Mouse (Mus musculus) MEL (cell line): ENCODE results near the gene Fmnl2. TPM values are rescaled to one million over a fixed set of nuclear protein-coding genes. Genes with fewer than 3 reads are reported as not detected.

Source experiments
- DNase-seq: peaks from one replicate; pipeline ENCODE4 v3.0.0; 2011; ENCODE audit warnings: low read depth, low spot score
- H3K27ac ChIP-seq: 2 replicates; pipeline ENCODE4 v1.5.1; 2012; ENCODE audit warnings: low read depth, mild to moderate bottlenecking, control low read depth, low read length, moderate library complexity; ENCODE audit not compliant: control insufficient read depth
- H3K27me3 ChIP-seq, 2 experiments: fragments of 150-350 bp in 1 of 2; sonication (generic) in 1 of 2; 2 replicates each; pipeline ENCODE4 v1.6.1; 2012; ENCODE audit warnings: low read length in 2 of 2, mild to moderate bottlenecking in 2 of 2, improper control_type of control experiment in 1 of 2, moderate library complexity in 1 of 2; ENCODE audit not compliant: insufficient read depth in 2 of 2, control insufficient read depth in 1 of 2
- H3K36me3 ChIP-seq, 2 experiments: 2 replicates each; pipeline ENCODE4 v1.6.1; 2012 to 2014; ENCODE audit warnings: low read length in 2 of 2, improper control_type of control experiment in 1 of 2, inconsistent platforms in 1 of 2, mild to moderate bottlenecking in 1 of 2; ENCODE audit not compliant: insufficient read depth in 2 of 2, control insufficient read depth in 1 of 2
- H3K4me1 ChIP-seq, 2 experiments: fragments of 150-350 bp in 1 of 2; sonication (generic) in 1 of 2; 2 replicates each; pipeline ENCODE4 v1.6.1; 2012; ENCODE audit warnings: low read length in 2 of 2, improper control_type of control experiment in 1 of 2, mild to moderate bottlenecking in 1 of 2; ENCODE audit not compliant: insufficient read depth in 2 of 2, control insufficient read depth in 1 of 2
- H3K4me3 ChIP-seq, 2 experiments: fragments of 150-350 bp in 1 of 2; sonication (generic) in 1 of 2; 2 replicates each; pipeline ENCODE4 v1.5.1; 2012; ENCODE audit warnings: low read depth in 2 of 2, low read length in 2 of 2, mild to moderate bottlenecking in 2 of 2, moderate library complexity in 2 of 2, control low read depth in 1 of 2, improper control_type of control experiment in 1 of 2; ENCODE audit not compliant: control insufficient read depth in 1 of 2, insufficient read depth in 1 of 2
- H3K79me2 ChIP-seq: 2 replicates; pipeline ENCODE4 v1.6.1; 2012; ENCODE audit warnings: mild to moderate bottlenecking, low read length, moderate library complexity; ENCODE audit not compliant: control insufficient read depth, poor library complexity, insufficient read depth
- H3K9ac ChIP-seq: 2 replicates; pipeline ENCODE4 v1.6.1; 2012; ENCODE audit warnings: low read depth, mild to moderate bottlenecking, control low read depth, low read length, moderate library complexity; ENCODE audit not compliant: control insufficient read depth, poor library complexity, severe bottlenecking
- H3K9me3 ChIP-seq: fragments of 150-350 bp; sonication (generic); replicated peaks from 2 replicates; pipeline ENCODE4 v1.6.1; 2012; ENCODE audit warnings: mild to moderate bottlenecking, low read length, improper control_type of control experiment, moderate library complexity; ENCODE audit not compliant: insufficient read depth
- CHD1 ChIP-seq: IDR thresholded peaks from 2 replicates; pipeline ENCODE4 v1.6.1; 2012; ENCODE audit warnings: low read depth, mild to moderate bottlenecking, inconsistent platforms, low read length, improper control_type of control experiment
- E2F4 ChIP-seq: IDR thresholded peaks from 2 replicates; pipeline ENCODE4 v1.6.1; 2011; ENCODE audit warnings: low read depth, low read length, improper control_type of control experiment, borderline replicate concordance
- ELF1 ChIP-seq: IDR thresholded peaks from 2 replicates; pipeline ENCODE4 v1.6.1; 2014; ENCODE audit warnings: low read depth, mild to moderate bottlenecking, inconsistent platforms, low read length, improper control_type of control experiment, moderate library complexity
- HCFC1 ChIP-seq: IDR thresholded peaks from 2 replicates; pipeline ENCODE4 v1.6.1; 2012; ENCODE audit warnings: low read depth, mild to moderate bottlenecking, inconsistent platforms, low read length, improper control_type of control experiment, moderate library complexity
- JUND ChIP-seq: IDR thresholded peaks from 2 replicates; pipeline ENCODE4 v1.6.1; 2011; ENCODE audit warnings: low read depth, mild to moderate bottlenecking, improper control_type of control experiment, low read length
- KAT2A ChIP-seq: conservative IDR thresholded peaks from 2 replicates; pipeline ENCODE4 v1.6.1; 2012; ENCODE audit warnings: low read depth, low read length, improper control_type of control experiment, inconsistent platforms
- MAFK ChIP-seq: IDR thresholded peaks from 2 replicates; pipeline ENCODE4 v1.6.1; 2011; ENCODE audit warnings: low read depth, mild to moderate bottlenecking, low read length, improper control_type of control experiment, borderline replicate concordance
- MAZ ChIP-seq: IDR thresholded peaks from 2 replicates; pipeline ENCODE4 v1.6.1; 2012; ENCODE audit warnings: low read depth, mild to moderate bottlenecking, inconsistent platforms, low read length, improper control_type of control experiment
- MYB ChIP-seq: IDR thresholded peaks from 2 replicates; pipeline ENCODE4 v1.6.1; 2011; ENCODE audit warnings: mild to moderate bottlenecking, low read depth, low read length, improper control_type of control experiment
- NRF1 ChIP-seq: IDR thresholded peaks from 2 replicates; pipeline ENCODE4 v1.6.1; 2014; ENCODE audit warnings: low read depth, mild to moderate bottlenecking, inconsistent platforms, low read length, improper control_type of control experiment, moderate library complexity; ENCODE audit not compliant: poor library complexity, insufficient read depth, severe bottlenecking
- POLR2AphosphoS2 ChIP-seq: IDR thresholded peaks from 2 replicates; pipeline ENCODE4 v1.6.1; 2011; ENCODE audit warnings: low read length, improper control_type of control experiment
- POLR2AphosphoS5 ChIP-seq: IDR thresholded peaks from 2 replicates; pipeline ENCODE4 v1.6.1; 2012; ENCODE audit warnings: low read depth, borderline replicate concordance, mild to moderate bottlenecking, inconsistent platforms, low read length, moderate library complexity, mixed read lengths
- RCOR1 ChIP-seq: IDR thresholded peaks from 2 replicates; pipeline ENCODE4 v1.6.1; 2012; ENCODE audit warnings: low read depth, mild to moderate bottlenecking, inconsistent platforms, low read length, improper control_type of control experiment
- SIN3A ChIP-seq: IDR thresholded peaks from 2 replicates; pipeline ENCODE4 v1.6.1; 2012; ENCODE audit warnings: low read length, improper control_type of control experiment, inconsistent platforms
- TAL1 ChIP-seq: IDR thresholded peaks from 2 replicates; pipeline ENCODE4 v1.6.1; 2012; ENCODE audit warnings: mild to moderate bottlenecking, inconsistent platforms, low read length, moderate library complexity, mixed read lengths
- TCF12 ChIP-seq: IDR thresholded peaks from 2 replicates; pipeline ENCODE4 v1.6.1; 2014; ENCODE audit warnings: low read depth, mild to moderate bottlenecking, inconsistent platforms, low read length, improper control_type of control experiment, moderate library complexity
- UBTF ChIP-seq: IDR thresholded peaks from 2 replicates; pipeline ENCODE4 v1.6.1; 2012; ENCODE audit warnings: low read depth, mild to moderate bottlenecking, inconsistent platforms, low read length, improper control_type of control experiment, moderate library complexity, borderline replicate concordance; ENCODE audit not compliant: insufficient read depth
- USF1 ChIP-seq: IDR thresholded peaks from 2 replicates; pipeline ENCODE4 v1.6.1; 2014; ENCODE audit warnings: low read depth, mild to moderate bottlenecking, inconsistent platforms, low read length, improper control_type of control experiment, moderate library complexity
- USF2 ChIP-seq, 2 experiments: IDR thresholded peaks; 2 replicates each; pipeline ENCODE4 v1.6.1; 2011 to 2012; ENCODE audit warnings: improper control_type of control experiment in 2 of 2, low read length in 2 of 2, borderline replicate concordance in 1 of 2, inconsistent platforms in 1 of 2, low read depth in 1 of 2, mild to moderate bottlenecking in 1 of 2; ENCODE audit not compliant: insufficient read depth in 1 of 2
- ZMIZ1 ChIP-seq: IDR thresholded peaks from 2 replicates; pipeline ENCODE4 v1.6.1; 2012; ENCODE audit warnings: low read depth, mild to moderate bottlenecking, inconsistent platforms, low read length, improper control_type of control experiment, moderate library complexity
- polyA plus RNA-seq, 2 experiments: library from polyadenylated mRNA; stranded (reverse) in 1 of 2; unstranded in 1 of 2; fragments of >175 nt in 1 of 2; fragments of >200 nt in 1 of 2; gene quantifications; 2 replicates each; pipeline versions ENCODE4 v1.2.1 to v1.2.4; 2012; ENCODE audit warnings: low replicate concordance in 2 of 2, low read depth in 1 of 2; ENCODE audit not compliant: insufficient read length in 2 of 2, insufficient read depth in 1 of 2, missing spikeins in 1 of 2
- total RNA-seq: library from RNA; depleted of rRNA; stranded (reverse); fragments of 300-350 nt; gene quantifications from 2 replicates; pipeline ENCODE4 v1.2.3, GENCODE M21; 2012

The Fmnl2 gene
- total and polyA plus RNA-seq, 3 experiments: not detected

GRCm38 (mm10) chr2:52963439-52963838 lies 105.8 kb downstream of the Fmnl2 start:
- Histone ChIP-seq H3K27ac (no peak overlapping the region), H3K79me2 (no peaks in the 10 kb centered on the region), H3K36me3 (no peaks in the 10 kb centered on the region), H3K9me3 (no peaks in the 10 kb centered on the region)
- TF ChIP-seq POLR2AphosphoS2 (no peak), HCFC1 (no peak), JUND (no peak), KAT2A (no peak), USF2 (IDR thresholded peaks at IDR 0.05; ENCODE audit: borderline replicate concordance in 1 of 2, insufficient read depth in 1 of 2, low read depth in 1 of 2, low read length in 2 of 2) (no peak), ZMIZ1 (no peak), NRF1 (no peak), TAL1 (no peak), MYB (no peak), POLR2AphosphoS5 (no peak), TCF12 (no peak), SIN3A (no peak), USF1 (no peak)
- TF ChIP-seq, all 39 proteins: peak for 0
- Histone ChIP-seq H3K27me3 (no peaks in the 10 kb centered on the region), H3K4me1 (no peaks in the 10 kb centered on the region), H3K9ac (no peak overlapping the region), H3K4me3 (no peak overlapping the region)
- no peak for DNase-seq

DNA sequence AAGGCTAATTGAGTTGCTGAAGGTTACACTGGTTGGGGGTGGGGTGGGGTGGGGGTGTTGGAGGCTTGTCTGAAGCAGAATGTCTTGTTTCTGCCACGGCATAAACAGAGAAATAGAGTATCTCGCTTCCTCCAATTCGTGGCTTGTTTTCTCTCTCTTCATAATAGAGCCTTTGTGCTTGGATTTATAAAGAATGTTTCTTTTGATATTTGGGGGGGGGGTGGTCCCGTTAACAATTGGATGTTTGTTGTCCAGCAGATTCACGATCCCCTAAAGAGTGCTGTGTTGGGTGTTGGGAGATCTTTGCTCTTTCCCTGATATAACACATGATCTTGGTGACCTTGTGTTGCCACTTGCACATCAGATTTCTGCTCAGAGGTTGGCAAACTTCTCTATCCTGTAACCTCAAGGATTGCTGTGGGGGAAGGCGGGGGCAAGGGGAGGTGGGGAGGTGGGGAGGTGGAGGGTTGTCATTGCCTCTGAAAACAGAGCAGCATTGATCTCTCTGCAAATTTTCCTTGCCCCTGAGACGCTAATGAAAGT lies 106.8 kb downstream of the Fmnl2 start:
- Histone ChIP-seq H3K27ac (no peak overlapping the region), H3K79me2 (no peaks in the 10 kb centered on the region), H3K36me3 (no peaks in the 10 kb centered on the region), H3K27me3 (no peaks in the 10 kb centered on the region), H3K4me1 (no peaks in the 10 kb centered on the region), H3K9me3 (no peaks in the 10 kb centered on the region), H3K9ac (no peak overlapping the region), H3K4me3 (no peak overlapping the region)
- no peak for DNase-seq
- TF ChIP-seq KAT2A: no peak
- TF ChIP-seq USF2 (IDR thresholded peaks at IDR 0.05; ENCODE audit: borderline replicate concordance in 1 of 2, insufficient read depth in 1 of 2, low read depth in 1 of 2, low read length in 2 of 2): no peak
- TF ChIP-seq ELF1: no peak
- no peak for TF ChIP-seq MAZ
- no peak for TF ChIP-seq ZMIZ1
- TF ChIP-seq NRF1: no peak
- no peak for TF ChIP-seq UBTF
- no peak for TF ChIP-seq JUND
- no peak for TF ChIP-seq E2F4
- no peak for TF ChIP-seq CHD1
- TF ChIP-seq MAFK: no peak
- TF ChIP-seq SIN3A: no peak
- TF ChIP-seq RCOR1: no peak
